Mouse (Mus musculus): ENCODE results near the gene Cyth3. TPM values are rescaled to one million over a fixed set of nuclear protein-coding genes. Genes with fewer than 3 reads are reported as not detected.
A peak's percentile ranks its signal among the peaks of the same experiment; 100 is the strongest.

Gene Cyth3
- total and polyA plus RNA-seq, 3 experiments = 76.3 to 242 (median 191) TPM

DNA sequence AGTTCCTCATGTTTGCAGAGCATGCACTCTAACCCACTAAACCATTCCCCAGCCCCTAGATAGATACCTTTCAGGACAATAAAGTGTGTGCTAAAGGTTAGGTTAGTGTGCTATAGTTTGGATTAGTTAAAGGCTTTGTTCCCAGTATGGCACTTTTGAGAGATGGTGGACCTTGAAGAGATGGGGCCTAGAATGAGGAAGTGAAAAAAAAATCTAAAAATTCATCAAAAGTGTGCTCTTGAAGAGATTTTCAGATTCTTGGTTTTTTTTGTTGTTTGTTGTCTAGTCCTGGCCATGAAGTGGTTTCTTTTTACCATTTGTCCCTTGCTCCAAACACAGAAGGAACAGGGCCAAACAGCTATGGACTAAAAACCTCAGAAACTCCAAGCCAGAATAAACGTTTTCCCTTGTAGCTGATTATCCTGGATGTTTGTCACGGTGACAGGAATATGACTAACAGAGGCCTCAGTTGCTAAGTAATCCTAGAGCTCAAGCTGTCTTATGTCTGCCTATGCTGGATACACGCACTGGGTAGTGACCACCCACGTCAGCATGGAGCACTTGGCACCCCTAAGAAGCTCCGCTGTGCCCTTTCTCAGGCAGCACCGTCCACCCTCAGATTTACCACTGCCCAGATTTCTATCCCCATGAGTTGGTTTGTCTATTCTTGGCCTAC lies 48.6 kb downstream of the Cyth3 start:
- H3K27me3 ChIP-seq (ENCODE audit: insufficient read depth, low read length) = no peaks in the 10 kb centered on the region
- H3K4me1 ChIP-seq (ENCODE audit: insufficient read depth, low read depth, low read length) = peaks cover 87% of the 10 kb centered on the region
- no peak overlapping the region for H3K4me3 ChIP-seq (ENCODE audit: low read depth, low read length)
- no peaks in the 10 kb centered on the region for H3K9me3 ChIP-seq (replicated peaks)
- DNase-seq (ENCODE audit: low spot score) = no peak
- peaks cover 74% of the 10 kb centered on the region for H3K36me3 ChIP-seq (replicated peaks)
- no peak for TF ChIP-seq TAL1 (conservative IDR thresholded peaks at IDR 0.05; ENCODE audit: low read depth, low read length)
- no peak for ATAC-seq (ENCODE audit: extremely low read depth, insufficient number of reproducible peaks, low FRiP score, poor library complexity, severe bottlenecking)

GRCm38 (mm10) chr5:143674576-143674975 lies 52.3 kb downstream of the Cyth3 start:
- DNase-seq (ENCODE audit: low spot score) (no peak), ATAC-seq (ENCODE audit: extremely low read depth, insufficient number of reproducible peaks, low FRiP score, poor library complexity, severe bottlenecking) (peak; percentile 69)
- Histone ChIP-seq H3K9me3 (replicated peaks) (no peaks in the 10 kb centered on the region), H3K36me3 (replicated peaks) (peaks cover 69% of the 10 kb centered on the region), H3K4me1 (ENCODE audit: insufficient read depth, low read depth, low read length) (peaks cover 94% of the 10 kb centered on the region), H3K4me3 (ENCODE audit: low read depth, low read length) (no peak overlapping the region; the same call in 1 of the 2 replicates), H3K27me3 (ENCODE audit: insufficient read depth, low read length) (no peaks in the 10 kb centered on the region)
- TF ChIP-seq TAL1 (conservative IDR thresholded peaks at IDR 0.05; ENCODE audit: low read depth, low read length) (no peak), CTCF (IDR thresholded peaks at IDR 0.05; ENCODE audit: low read depth, low read length) (no peak), GATA2 (IDR thresholded peaks at IDR 0.05; ENCODE audit: borderline replicate concordance, low read depth, low read length) (no peak), GATA1 (IDR thresholded peaks at IDR 0.05; ENCODE audit: borderline replicate concordance, low read length) (no peak), POLR2AphosphoS5 (IDR thresholded peaks at IDR 0.05; ENCODE audit: insufficient replicate concordance, low read depth, low read length) (no peak)

- no peak for DNase-seq (ENCODE audit: low spot score)
- H3K36me3 ChIP-seq (replicated peaks) = peaks cover 72% of the 10 kb centered on the region
- ATAC-seq (ENCODE audit: extremely low read depth, insufficient number of reproducible peaks, low FRiP score, poor library complexity, severe bottlenecking) = no peak
- TF ChIP-seq GATA1 (IDR thresholded peaks at IDR 0.05; ENCODE audit: borderline replicate concordance, low read length) = no peak
- no peak for TF ChIP-seq CTCF (IDR thresholded peaks at IDR 0.05; ENCODE audit: low read depth, low read length)
- no peak for TF ChIP-seq POLR2AphosphoS5 (IDR thresholded peaks at IDR 0.05; ENCODE audit: insufficient replicate concordance, low read depth, low read length)
- TF ChIP-seq TAL1 (conservative IDR thresholded peaks at IDR 0.05; ENCODE audit: low read depth, low read length) = no peak
- TF ChIP-seq GATA2 (IDR thresholded peaks at IDR 0.05; ENCODE audit: borderline replicate concordance, low read depth, low read length) = no peak
- no peaks in the 10 kb centered on the region for H3K27me3 ChIP-seq (ENCODE audit: insufficient read depth, low read length)
- peaks cover 90% of the 10 kb centered on the region for H3K4me1 ChIP-seq (ENCODE audit: insufficient read depth, low read depth, low read length)
- peak overlapping the region; percentile 51; the same call in 1 of the 2 replicates for H3K4me3 ChIP-seq (ENCODE audit: low read depth, low read length)
- H3K9me3 ChIP-seq (replicated peaks) = no peaks in the 10 kb centered on the region
These were observed 54.2 kb downstream of the Cyth3 start for GRCm38 (mm10) chr5:143676218-143676985.

- Histone ChIP-seq H3K9me3 (replicated peaks) (no peaks in the 10 kb centered on the region), H3K4me1 (ENCODE audit: insufficient read depth, low read depth, low read length) (peaks cover 91% of the 10 kb centered on the region), H3K4me3 (ENCODE audit: low read depth, low read length) (no peak overlapping the region; the same call in 1 of the 2 replicates), H3K36me3 (replicated peaks) (peaks cover 73% of the 10 kb centered on the region), H3K27me3 (ENCODE audit: insufficient read depth, low read length) (no peaks in the 10 kb centered on the region)
- no peak for TF ChIP-seq GATA2 (IDR thresholded peaks at IDR 0.05; ENCODE audit: borderline replicate concordance, low read depth, low read length)
- no peak for TF ChIP-seq TAL1 (conservative IDR thresholded peaks at IDR 0.05; ENCODE audit: low read depth, low read length)
- no peak for TF ChIP-seq CTCF (IDR thresholded peaks at IDR 0.05; ENCODE audit: low read depth, low read length)
- TF ChIP-seq POLR2AphosphoS5 (IDR thresholded peaks at IDR 0.05; ENCODE audit: insufficient replicate concordance, low read depth, low read length) = no peak
- TF ChIP-seq GATA1 (IDR thresholded peaks at IDR 0.05; ENCODE audit: borderline replicate concordance, low read length) = no peak
- ATAC-seq (ENCODE audit: extremely low read depth, insufficient number of reproducible peaks, low FRiP score, poor library complexity, severe bottlenecking) (no peak), DNase-seq (ENCODE audit: low spot score) (no peak)
These were observed 55.1 kb downstream of the Cyth3 start for GRCm38 (mm10) chr5:143677363-143677762.

GRCm38 (mm10) chr5:143678634-143679271 lies 56.5 kb downstream of the Cyth3 start:
- Histone ChIP-seq H3K4me3 (ENCODE audit: low read depth, low read length) (no peak overlapping the region; the same call in 1 of the 2 replicates), H3K27me3 (ENCODE audit: insufficient read depth, low read length) (no peaks in the 10 kb centered on the region), H3K9me3 (replicated peaks) (no peaks in the 10 kb centered on the region), H3K36me3 (replicated peaks) (peaks cover 75% of the 10 kb centered on the region), H3K4me1 (ENCODE audit: insufficient read depth, low read depth, low read length) (peaks cover 93% of the 10 kb centered on the region)
- DNase-seq (ENCODE audit: low spot score) (no peak), ATAC-seq (ENCODE audit: extremely low read depth, insufficient number of reproducible peaks, low FRiP score, poor library complexity, severe bottlenecking) (no peak)
- TF ChIP-seq TAL1 (conservative IDR thresholded peaks at IDR 0.05; ENCODE audit: low read depth, low read length) = no peak
- TF ChIP-seq GATA1 (IDR thresholded peaks at IDR 0.05; ENCODE audit: borderline replicate concordance, low read length) = no peak
- no peak for TF ChIP-seq CTCF (IDR thresholded peaks at IDR 0.05; ENCODE audit: low read depth, low read length)
- TF ChIP-seq POLR2AphosphoS5 (IDR thresholded peaks at IDR 0.05; ENCODE audit: insufficient replicate concordance, low read depth, low read length) = no peak
- no peak for TF ChIP-seq GATA2 (IDR thresholded peaks at IDR 0.05; ENCODE audit: borderline replicate concordance, low read depth, low read length)

GRCm38 (mm10) chr5:143679654-143680053 lies 57.4 kb downstream of the Cyth3 start:
- ATAC-seq (ENCODE audit: extremely low read depth, insufficient number of reproducible peaks, low FRiP score, poor library complexity, severe bottlenecking) (peak; percentile 31; the same call in 1 of the 2 replicates), DNase-seq (ENCODE audit: low spot score) (no peak)
- Histone ChIP-seq H3K27me3 (ENCODE audit: insufficient read depth, low read length) (no peaks in the 10 kb centered on the region), H3K9me3 (replicated peaks) (no peaks in the 10 kb centered on the region), H3K4me3 (ENCODE audit: low read depth, low read length) (no peak overlapping the region; the same call in 1 of the 2 replicates), H3K36me3 (replicated peaks) (peaks cover 79% of the 10 kb centered on the region), H3K4me1 (ENCODE audit: insufficient read depth, low read depth, low read length) (peaks cover 93% of the 10 kb centered on the region)
- TF ChIP-seq GATA2 (IDR thresholded peaks at IDR 0.05; ENCODE audit: borderline replicate concordance, low read depth, low read length) (no peak), CTCF (IDR thresholded peaks at IDR 0.05; ENCODE audit: low read depth, low read length) (no peak), TAL1 (conservative IDR thresholded peaks at IDR 0.05; ENCODE audit: low read depth, low read length) (no peak), GATA1 (IDR thresholded peaks at IDR 0.05; ENCODE audit: borderline replicate concordance, low read length) (no peak), POLR2AphosphoS5 (IDR thresholded peaks at IDR 0.05; ENCODE audit: insufficient replicate concordance, low read depth, low read length) (no peak)
